Mouse (Mus musculus) cerebellum, postnatal 10 days (tissue): ENCODE measurements around the gene Dhfr.
A peak's percentile ranks its signal among the peaks of the same experiment; 100 is the strongest.

Experiments
- DNase-seq, 2 experiments: peaks; one replicate each; pipeline ENCODE4 v3.0.0; 2021; ENCODE audit warnings: mixed read lengths in 2 of 2

Dhfr gene

GRCm38 (mm10) chr13:92393047-92393661 lies 38.6 kb downstream of the Dhfr start:
- no peak for DNase-seq

- peak; percentile 73 to 80 for DNase-seq
Measured at GRCm38 (mm10) chr13:92398491-92399384, 44.2 kb downstream of the Dhfr start.

DNA sequence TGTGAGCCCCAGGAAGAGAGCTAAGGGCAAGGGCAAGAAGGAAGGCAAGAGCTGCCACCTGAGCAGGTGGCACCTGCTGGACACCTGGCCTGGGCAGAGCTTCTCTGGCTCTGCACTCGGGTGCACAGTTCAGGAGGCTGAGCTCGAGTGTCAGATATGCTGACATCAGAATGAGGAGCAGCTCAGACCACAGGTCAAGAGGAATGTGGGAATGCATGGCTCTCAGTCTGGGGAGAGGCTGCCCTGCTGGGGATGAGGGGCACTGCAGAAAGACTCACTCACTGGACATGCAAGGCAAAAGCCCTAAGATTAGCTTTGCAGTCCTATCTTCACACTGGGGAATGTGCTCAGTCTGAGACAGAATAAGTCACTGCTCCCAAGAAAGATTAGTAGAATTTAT lies 47.5 kb downstream of the Dhfr start:
- peak; percentile 18 to 29 for DNase-seq

GRCm38 (mm10) chr13:92403496-92403895 lies 49.0 kb downstream of the Dhfr start:
- DNase-seq: no peak

- no peak for DNase-seq
Measured at GRCm38 (mm10) chr13:92410486-92410885, 56.0 kb downstream of the Dhfr start.

- no peak for DNase-seq
Measured at GRCm38 (mm10) chr13:92419630-92420029, 65.1 kb downstream of the Dhfr start.

GRCm38 (mm10) chr13:92423711-92424110 lies 69.2 kb downstream of the Dhfr start:
- no peak for DNase-seq

- DNase-seq: peak; percentile 93 to 96
Measured at GRCm38 (mm10) chr13:92425758-92426264, 71.3 kb downstream of the Dhfr start, which contains the start of gene Ankrd34b. Ankrd34b (plus strand) TSS chr13:92425896.

- peak; percentile 82 to 86 for DNase-seq
Measured at GRCm38 (mm10) chr13:92426294-92427051, 71.9 kb downstream of the Dhfr start.

DNA sequence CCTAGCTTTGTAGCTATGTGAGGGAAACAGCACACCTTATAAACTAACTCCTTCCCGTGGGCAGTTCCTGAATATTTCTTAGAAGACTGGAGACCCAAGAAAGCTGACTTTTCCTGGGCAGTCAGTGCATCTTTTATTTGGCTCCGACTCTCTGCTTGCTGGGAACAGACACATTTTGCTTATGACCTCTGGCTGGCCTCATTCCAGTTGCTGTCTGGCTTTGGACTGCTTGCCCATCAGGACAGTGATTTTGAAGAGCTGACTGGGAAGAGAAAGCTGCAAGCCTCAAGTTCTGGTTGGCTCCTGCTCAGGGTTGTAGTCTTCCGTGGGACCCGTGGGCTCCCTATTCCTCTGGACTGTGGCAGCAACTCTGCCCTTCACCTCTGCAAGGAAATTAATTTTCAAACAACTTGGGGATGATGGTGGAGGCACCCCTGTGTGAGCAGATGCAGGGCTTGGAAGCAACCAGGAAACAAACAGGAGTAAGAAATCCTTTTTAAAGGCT lies 72.9 kb downstream of the Dhfr start:
- peak; percentile 66 to 69 for DNase-seq
